Mouse (Mus musculus) olfactory bulb, adult 2 months (tissue): Measurements from ENCODE around the gene Gm21750.

Experiments used
- CTCF ChIP-seq: fragments of 200-500 bp; IDR thresholded peaks from 2 replicates; pipeline ENCODE4 v1.5.1; 2012; ENCODE audit warnings: low read depth, mild to moderate bottlenecking, low read length, moderate library complexity; ENCODE audit not compliant: insufficient read depth
- POLR2A ChIP-seq: fragments of 200-500 bp; IDR thresholded peaks from 2 replicates; pipeline ENCODE4 v1.6.1; 2012; ENCODE audit warnings: mild to moderate bottlenecking, low read depth, low read length, moderate library complexity; ENCODE audit not compliant: insufficient read depth

DNA sequence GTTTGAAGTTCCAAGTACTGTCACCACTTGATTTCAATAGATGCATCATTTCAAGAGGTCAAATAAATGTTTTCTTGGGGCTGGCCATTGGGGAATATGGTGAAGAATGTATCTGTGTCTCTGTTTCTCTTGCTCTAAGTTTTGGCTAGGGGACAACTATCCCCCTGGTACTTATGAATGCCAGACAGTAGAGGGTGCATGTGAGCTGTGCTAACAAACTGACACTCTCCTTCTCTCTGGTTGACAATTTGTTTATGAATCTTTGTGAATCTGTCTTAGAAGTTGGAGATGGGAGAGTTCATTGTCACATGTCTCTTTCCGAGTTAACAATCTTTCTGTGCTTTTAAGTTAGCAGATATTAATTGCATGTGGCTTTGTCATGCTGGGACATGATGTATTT is 39.2 kb downstream of the Gm21750 start:
- TF ChIP-seq POLR2A (no peak), CTCF (no peak)
